21 mouse cellular contexts compared by ENCODE assay signal in genomic region chr1:78170771-78171170, GRCm38 (mm10). TPM values are rescaled to one million over a fixed set of nuclear protein-coding genes. Genes with fewer than 3 reads are reported as not detected.
DNase-seq lines count a peak whose midpoint lies in the region; ATAC-seq lines count a peak whose summit lies in the region.
"Had no signal": no experiment of that assay in that cellular context is flagged by ENCODE, and none has a peak within 500 bp of the region (broad histone marks: within the 10 kb centered on the region; RNA-seq: fewer than 3 reads in every experiment).

No protein-coding gene starts in this region.

- H3K4me3 ChIP-seq in heart, embryonic 11.5 days (ENCODE audit: low read depth, low read length): no peak overlapping the region
- no peak overlapping the region for H3K4me3 ChIP-seq in embryonic facial prominence, embryonic 14.5 days (ENCODE audit: low read depth, low read length)
- no peak overlapping the region for H3K4me3 ChIP-seq in hindbrain, embryonic 13.5 days
- 0 out of 2 replicates have a peak overlapping the region, but pooled peaks have one; percentile 3 for H3K4me3 ChIP-seq in midbrain, embryonic 14.5 days (replicated peaks; ENCODE audit: low read depth, low read length)
- H3K4me3 ChIP-seq: forebrain, embryonic 12.5 days; heart, embryonic 15.5 days; limb, embryonic 15.5 days; liver, embryonic 15.5 days had no signal

- no peaks in the 10 kb centered on the region for H3K4me1 ChIP-seq in heart, embryonic 11.5 days (ENCODE audit: control insufficient read depth, insufficient read depth, low read length)
- peaks cover 25% of the 10 kb centered on the region; the same call in 1 of the 2 replicates for H3K4me1 ChIP-seq in embryonic facial prominence, embryonic 14.5 days (ENCODE audit: control insufficient read depth, insufficient read depth, low read length)
- H3K4me1 ChIP-seq in hindbrain, embryonic 13.5 days (replicated peaks): peaks cover 49% of the 10 kb centered on the region
- H3K4me1 ChIP-seq in midbrain, embryonic 14.5 days (ENCODE audit: control insufficient read depth, insufficient read depth, low read length): peaks cover 22% of the 10 kb centered on the region
- H3K4me1 ChIP-seq: heart, embryonic 15.5 days; liver, embryonic 15.5 days had no signal

- H3K27me3 ChIP-seq in heart, embryonic 11.5 days (ENCODE audit: control insufficient read depth, insufficient read depth, low read length): peaks cover 11% of the 10 kb centered on the region
- H3K27me3 ChIP-seq in embryonic facial prominence, embryonic 14.5 days (replicated peaks; ENCODE audit: control insufficient read depth, insufficient read depth, low read length): peaks cover 48% of the 10 kb centered on the region
- H3K27me3 ChIP-seq in hindbrain, embryonic 13.5 days: peaks cover 74% of the 10 kb centered on the region
- H3K27me3 ChIP-seq in midbrain, embryonic 14.5 days (ENCODE audit: control insufficient read depth, insufficient read depth, low read length): peaks cover 47% of the 10 kb centered on the region

- peak; percentile 68 for DNase-seq in heart, adult 11 months
- DNase-seq in embryonic facial prominence, embryonic 14.5 days (ENCODE audit: low spot score): no peak
- peak; percentile 65 for DNase-seq in midbrain, embryonic 14.5 days
- DNase-seq in thymus, postnatal 25 days: no peak
- no peak for DNase-seq in left cerebral cortex, adult 9 months (ENCODE audit: low spot score in 2 of 2)
- DNase-seq: adrenal gland, postnatal 36 days; cerebellum, adult 2 months; heart, postnatal 4 days; right cerebral cortex, postnatal 4 days; thymus, adult 2 months had no signal

- no peak overlapping the region for H3K27ac ChIP-seq in heart, embryonic 11.5 days (ENCODE audit: low read depth, low read length)
- no peak overlapping the region; the same call in 1 of the 2 replicates for H3K27ac ChIP-seq in embryonic facial prominence, embryonic 14.5 days (replicated peaks; ENCODE audit: low read depth, low read length)
- H3K27ac ChIP-seq in hindbrain, embryonic 13.5 days: peak overlapping the region; percentile 62
- peak overlapping the region; percentile 64 for H3K27ac ChIP-seq in midbrain, embryonic 14.5 days (replicated peaks; ENCODE audit: low read depth, low read length)
- H3K27ac ChIP-seq: forebrain, embryonic 12.5 days; heart, embryonic 15.5 days; limb, embryonic 15.5 days; liver, embryonic 15.5 days had no signal

- no peak overlapping the region for H3K9ac ChIP-seq in heart, embryonic 11.5 days (ENCODE audit: low read depth, low read length)
- no peak overlapping the region for H3K9ac ChIP-seq in embryonic facial prominence, embryonic 14.5 days (ENCODE audit: low read depth, low read length)
- H3K9ac ChIP-seq in hindbrain, embryonic 13.5 days: no peak overlapping the region
- H3K9ac ChIP-seq in midbrain, embryonic 14.5 days (replicated peaks; ENCODE audit: low read length): no peak overlapping the region
- H3K9ac ChIP-seq: forebrain, embryonic 12.5 days; heart, embryonic 15.5 days; limb, embryonic 15.5 days; liver, embryonic 15.5 days had no signal

- H3K9me3 ChIP-seq in heart, embryonic 11.5 days (replicated peaks; ENCODE audit: control insufficient read depth, low read length): no peaks in the 10 kb centered on the region
- H3K9me3 ChIP-seq in embryonic facial prominence, embryonic 14.5 days (ENCODE audit: control insufficient read depth, low read length): no peaks in the 10 kb centered on the region
- no peaks in the 10 kb centered on the region for H3K9me3 ChIP-seq in hindbrain, embryonic 13.5 days
- no peaks in the 10 kb centered on the region for H3K9me3 ChIP-seq in midbrain, embryonic 14.5 days (ENCODE audit: control insufficient read depth, low read length)
- H3K9me3 ChIP-seq: forebrain, embryonic 12.5 days; heart, embryonic 15.5 days; limb, embryonic 15.5 days; liver, embryonic 15.5 days had no signal

- 60% methylated on average over 9 of the region's 9 CpGs for WGBS in heart, embryonic 11.5 days (ENCODE audit: insufficient replicate concordance)
- 30% methylated on average over 9 of the region's 9 CpGs for WGBS in embryonic facial prominence, embryonic 14.5 days
- 20% methylated on average over 9 of the region's 9 CpGs for WGBS in hindbrain, embryonic 13.5 days
- WGBS in midbrain, embryonic 14.5 days: 5% methylated on average over 9 of the region's 9 CpGs

- no peaks in the 10 kb centered on the region for H3K36me3 ChIP-seq in heart, embryonic 11.5 days (ENCODE audit: control insufficient read depth, insufficient read depth, low read length)
- no peaks in the 10 kb centered on the region for H3K36me3 ChIP-seq in embryonic facial prominence, embryonic 14.5 days (ENCODE audit: control insufficient read depth, insufficient read depth, low read length)
- no peaks in the 10 kb centered on the region for H3K36me3 ChIP-seq in hindbrain, embryonic 13.5 days
- H3K36me3 ChIP-seq in midbrain, embryonic 14.5 days (ENCODE audit: control insufficient read depth, insufficient read depth, low read length): no peaks in the 10 kb centered on the region
- H3K36me3 ChIP-seq: forebrain, embryonic 12.5 days; heart, embryonic 15.5 days; limb, embryonic 15.5 days; liver, embryonic 15.5 days had no signal

- no peak overlapping the region for H3K4me2 ChIP-seq in heart, embryonic 11.5 days
- peak overlapping the region; percentile 14; the same call in 1 of the 2 replicates for H3K4me2 ChIP-seq in embryonic facial prominence, embryonic 14.5 days (ENCODE audit: low read depth, low read length)
- peak overlapping the region; percentile 26 for H3K4me2 ChIP-seq in hindbrain, embryonic 13.5 days
- peak overlapping the region; percentile 11 for H3K4me2 ChIP-seq in midbrain, embryonic 14.5 days (ENCODE audit: low read length)
- H3K4me2 ChIP-seq: forebrain, embryonic 12.5 days; heart, embryonic 15.5 days; limb, embryonic 15.5 days; liver, embryonic 15.5 days had no signal

- no peak for ATAC-seq in heart, embryonic 11.5 days (replicated peaks; ENCODE audit: insufficient number of reproducible peaks, low FRiP score, low TSS enrichment)
- ATAC-seq in embryonic facial prominence, embryonic 14.5 days (ENCODE audit: low read depth): no peak
- ATAC-seq in hindbrain, embryonic 13.5 days (ENCODE audit: low FRiP score): no peak
- no peak for ATAC-seq in midbrain, embryonic 14.5 days (ENCODE audit: low FRiP score, low TSS enrichment)
- ATAC-seq: intestine, postnatal 0 days had no signal

RNA-seq across cellular contexts. Expression of gene Pax3, which starts 26.2 kb away (rescaled TPM):
- polyA plus RNA-seq in heart, embryonic 11.5 days (2014; fragmentation: Nextera tagmentation; extraction: Ambion mirVana): 0.19 and 0.24 TPM in 2 replicates
- 9.4 and 12.4 TPM in 2 replicates for polyA plus RNA-seq in embryonic facial prominence, embryonic 14.5 days (2014; fragmentation: Nextera tagmentation; extraction: Ambion mirVana)
- polyA plus RNA-seq in hindbrain, embryonic 13.5 days (2015; fragmentation: Nextera tagmentation; extraction: Ambion mirVana): 17.6 and 24.4 TPM in 2 replicates
- polyA plus RNA-seq in midbrain, embryonic 14.5 days (2014; fragmentation: Nextera tagmentation; extraction: Ambion mirVana): 16.0 and 23.6 TPM in 2 replicates
- polyA plus RNA-seq: frontal cortex, adult 2 months; intestine, postnatal 0 days; large intestine, adult 2 months; lung, embryonic 16.5 days; urinary bladder, adult 2 months had no signal

Comparison
In these comparisons a context has a peak if more than half of its experiments do, and no peak if none do; other contexts are left out.
1. DNase-seq: peak in heart, adult 11 months (single experiment) and midbrain, embryonic 14.5 days (single experiment); none in embryonic facial prominence, embryonic 14.5 days (single experiment), thymus, postnatal 25 days (single experiment) and left cerebral cortex, adult 9 months (0 of 2).
2. H3K27ac ChIP-seq: peak in hindbrain, embryonic 13.5 days (single experiment) and midbrain, embryonic 14.5 days (single experiment); none in heart, embryonic 11.5 days (single experiment) and embryonic facial prominence, embryonic 14.5 days (single experiment).